Mouse (Mus musculus) gastrocnemius, adult 18-20 months (tissue): Measurements from ENCODE around the gene Comt. TPM values are rescaled to one million over a fixed set of nuclear protein-coding genes. Genes with fewer than 3 reads are reported as not detected.

Source experiments
- DNase-seq: peaks from one replicate; pipeline ENCODE4 v3.0.0; 2021; ENCODE audit warnings: low spot score
- total RNA-seq, 2 experiments: library from RNA; stranded (reverse); gene quantifications; 2 replicates each; pipeline ENCODE4 v1.2.3; 2021

The Comt gene
- total RNA-seq, 2 experiments from 2014 or later, result 37.3 to 41.0 TPM

DNA sequence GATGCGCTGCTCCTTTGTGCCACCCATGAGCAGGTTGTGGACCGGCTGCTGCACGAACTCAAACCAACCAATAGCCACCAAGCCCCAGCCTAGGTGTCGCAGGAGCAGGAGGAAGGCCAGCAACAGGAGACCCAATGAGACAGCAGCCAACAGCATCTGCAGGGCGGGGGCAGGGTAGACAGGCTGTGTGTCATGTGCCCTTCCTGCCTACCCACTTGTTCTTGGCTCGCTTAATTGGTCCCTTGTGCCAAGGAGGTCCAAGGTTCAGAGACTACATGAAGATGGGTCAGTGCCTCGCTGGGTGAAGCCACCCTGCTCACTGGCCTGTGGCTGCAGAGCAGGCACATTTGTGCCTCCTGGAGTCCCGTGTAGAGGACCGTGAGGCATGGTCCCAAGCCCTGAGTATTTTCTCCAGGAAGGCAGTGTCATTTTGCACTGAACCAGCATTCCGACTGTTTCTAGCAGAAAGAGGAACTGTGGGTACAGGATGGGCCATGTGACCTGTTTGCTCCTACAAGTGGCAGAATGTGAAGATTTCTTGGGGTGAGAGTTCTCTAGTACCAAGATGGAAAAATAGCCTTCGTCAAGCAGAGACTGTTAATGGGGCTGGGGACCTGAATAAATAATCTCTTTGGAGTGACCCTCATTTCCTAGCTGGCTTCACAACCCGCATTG is 14.7 kb downstream of the Comt start:
- peak; percentile 80 for DNase-seq

DNA sequence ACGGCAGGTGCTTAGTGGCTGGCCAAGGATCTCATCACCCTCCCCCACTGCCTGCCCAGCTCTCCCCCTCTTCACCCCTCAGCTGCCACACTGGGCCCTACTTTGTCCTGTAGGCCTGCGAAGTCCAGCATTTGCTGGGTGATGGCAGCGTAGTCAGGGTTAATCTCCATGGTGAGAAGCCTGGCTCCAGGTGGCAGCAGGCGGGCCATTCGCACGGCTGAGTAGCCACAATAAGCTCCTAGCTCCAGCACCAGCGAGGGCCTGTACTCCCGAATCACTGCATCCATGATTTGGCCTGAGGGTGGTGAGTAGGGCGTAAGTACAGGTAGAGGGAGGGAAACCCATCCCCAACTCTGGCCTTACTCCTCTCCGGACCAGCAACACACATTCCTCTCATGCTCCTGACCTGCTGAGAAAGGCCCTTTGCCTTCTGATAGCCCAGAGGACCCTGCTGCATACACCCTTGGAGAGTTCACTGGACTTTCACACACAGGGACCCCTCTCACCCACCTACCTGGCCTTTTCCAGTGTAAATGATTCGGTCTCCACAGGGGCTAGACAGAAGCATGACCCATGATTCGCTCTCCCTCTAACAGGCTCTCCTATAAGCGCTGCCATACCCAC is 15.5 kb downstream of the Comt start:
- no peak for DNase-seq

DNA sequence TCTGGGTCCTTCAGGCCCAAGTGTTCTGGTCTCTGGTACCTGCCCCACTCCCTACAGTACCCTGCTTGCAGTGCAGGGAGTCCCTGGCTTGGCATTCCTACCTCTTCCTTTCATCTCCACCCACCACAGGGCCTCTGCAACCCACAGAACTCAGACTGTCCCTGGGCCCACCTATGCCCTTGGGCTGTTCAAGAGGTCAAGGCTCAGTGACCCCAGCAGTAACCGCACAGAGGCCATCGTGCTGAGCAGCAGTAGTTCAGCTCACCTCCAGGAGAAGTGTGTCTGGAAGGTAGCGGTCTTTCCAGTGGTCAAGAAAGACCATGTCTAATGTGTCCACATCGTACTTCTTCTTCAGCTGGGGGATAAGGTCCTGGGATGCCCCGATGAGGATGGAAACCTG is 16.2 kb downstream of the Comt start:
- no peak for DNase-seq

DNA sequence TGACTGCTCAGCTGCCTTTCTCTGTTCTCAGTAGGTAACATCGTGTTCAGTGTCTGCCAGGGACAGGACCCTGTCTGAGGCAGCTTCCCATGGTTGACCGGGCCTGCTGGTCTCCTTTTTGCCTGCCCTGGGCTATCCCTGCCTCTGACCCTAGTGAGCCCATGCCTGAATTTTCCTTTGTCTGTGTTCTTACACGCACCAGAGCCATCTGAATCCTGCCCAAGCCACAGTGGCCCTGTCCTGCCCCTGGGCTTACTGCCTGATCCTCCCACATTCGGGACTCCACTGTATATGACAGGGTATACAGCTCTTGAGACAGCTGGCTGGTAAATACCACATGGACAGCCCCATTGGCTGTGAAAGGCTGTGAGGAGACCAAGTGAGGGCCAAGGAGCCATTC is 16.9 kb downstream of the Comt start:
- DNase-seq, result no peak

DNA sequence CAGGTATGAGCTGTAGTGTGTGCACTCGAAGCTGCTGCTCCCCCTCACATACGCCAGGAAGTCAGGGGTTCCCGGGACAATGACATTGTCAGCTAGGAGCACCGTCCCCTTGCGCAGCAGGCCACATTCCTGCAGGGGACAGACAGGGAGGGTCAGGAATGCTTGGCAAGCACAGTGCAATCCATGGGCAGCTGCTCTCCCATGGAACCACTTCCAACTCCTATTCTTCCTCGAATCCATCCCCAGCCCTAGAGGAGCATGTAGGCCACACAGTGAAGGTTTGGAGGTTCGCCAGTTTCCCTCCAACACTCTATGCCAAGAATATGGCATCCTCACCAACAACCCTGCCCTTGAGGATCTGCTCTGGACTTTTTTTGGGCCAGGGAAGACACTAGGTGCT is 18.7 kb downstream of the Comt start:
- DNase-seq, result no peak

DNA sequence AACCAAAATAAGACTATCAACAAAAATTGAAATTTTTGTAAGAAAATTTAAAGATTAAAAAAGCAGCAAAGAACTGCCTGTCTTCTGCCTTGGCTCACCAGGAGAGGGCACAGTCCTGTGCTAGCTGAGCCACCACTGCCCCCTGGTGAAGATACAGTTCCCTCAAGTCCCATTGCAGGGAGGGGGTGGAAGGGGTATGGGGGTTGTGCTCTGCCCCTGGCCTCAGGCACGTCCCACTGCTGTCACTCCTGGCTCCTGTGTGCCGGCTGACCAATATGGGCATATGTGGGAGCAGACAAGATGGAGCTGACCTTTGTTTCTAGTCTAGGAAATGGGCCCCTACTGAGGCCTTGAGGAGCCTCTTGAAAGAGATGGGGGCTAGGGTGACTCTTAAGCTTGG is 20.4 kb downstream of the Comt start:
- DNase-seq, result peak; percentile 66

DNA sequence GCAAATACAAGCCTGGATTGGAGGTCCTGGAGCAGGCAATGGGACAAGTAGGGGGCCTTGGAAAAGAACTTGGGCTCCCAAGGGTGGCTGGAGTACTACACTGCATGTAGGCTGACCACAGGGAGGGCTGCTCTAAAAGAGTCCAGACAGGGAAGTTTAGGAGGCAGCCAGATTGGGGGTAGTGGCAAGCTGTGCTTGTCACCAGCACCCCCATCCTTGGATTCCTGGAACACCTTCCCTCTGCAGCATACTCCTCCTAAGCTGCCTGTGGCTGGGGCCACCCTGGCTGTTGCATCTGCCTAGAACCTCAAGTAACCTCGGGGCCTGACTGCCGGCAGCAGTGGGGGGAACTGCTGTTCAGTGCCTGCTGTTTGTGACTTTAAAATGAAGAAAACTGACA is 20.8 kb downstream of the Comt start:
- DNase-seq, result no peak

DNA sequence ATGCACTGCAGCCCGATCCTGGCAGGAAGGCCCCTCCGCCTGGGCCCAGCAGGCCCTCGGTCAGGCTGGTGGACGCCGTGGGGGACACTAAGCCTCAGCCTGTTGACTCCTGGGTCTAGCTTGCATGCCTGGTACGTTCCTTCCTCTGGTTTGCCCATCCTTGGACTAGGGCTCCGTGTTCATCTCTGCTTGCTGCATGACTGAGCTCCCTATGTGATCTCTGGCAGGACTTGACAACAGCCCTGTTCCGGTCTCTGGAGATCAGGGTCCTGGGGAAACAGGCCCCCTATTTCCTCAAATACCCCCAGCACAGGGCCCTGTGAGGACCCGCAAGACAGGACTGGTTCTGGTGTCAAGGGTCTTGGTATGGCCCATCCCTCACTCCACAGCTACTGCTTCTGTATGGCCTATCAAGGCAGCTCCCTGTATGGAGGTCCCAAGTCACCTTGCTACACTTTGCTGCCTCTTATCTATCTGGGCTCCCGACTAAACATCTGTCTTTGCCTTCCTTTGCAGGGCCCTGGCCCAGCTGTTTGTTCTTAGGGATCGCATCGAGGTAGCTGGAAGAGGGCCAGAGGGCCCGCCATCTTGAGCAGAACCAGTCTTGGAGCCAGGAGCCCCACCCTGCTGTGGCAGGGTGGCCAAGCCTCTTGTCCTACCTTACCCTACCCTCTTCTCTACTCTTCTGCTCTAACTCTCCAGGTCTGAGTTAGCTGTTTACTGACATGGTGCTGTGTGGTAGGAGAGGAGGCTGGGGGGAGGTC is 21.4 kb downstream of the Comt start:
- DNase-seq, result no peak

DNA sequence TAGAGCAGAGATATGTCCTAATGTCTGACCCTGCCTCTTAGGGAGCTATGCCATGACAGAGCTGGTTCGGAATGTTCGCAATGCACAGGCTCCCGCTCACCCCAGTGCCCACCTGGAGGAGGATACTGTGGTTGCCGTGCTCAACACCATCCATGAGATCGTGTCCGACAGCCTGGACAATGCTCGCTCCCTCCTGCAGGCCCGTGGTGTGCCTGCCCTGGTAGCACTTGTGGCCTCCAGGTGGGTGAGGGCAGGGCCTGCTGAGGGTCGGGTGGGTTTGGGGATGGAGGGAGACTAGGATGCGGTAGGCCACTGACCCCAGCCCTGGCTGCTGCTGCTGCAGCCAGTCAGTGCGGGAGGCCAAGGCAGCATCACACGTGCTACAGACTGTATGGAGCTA is 23.4 kb downstream of the Comt start:
- DNase-seq, result no peak

DNA sequence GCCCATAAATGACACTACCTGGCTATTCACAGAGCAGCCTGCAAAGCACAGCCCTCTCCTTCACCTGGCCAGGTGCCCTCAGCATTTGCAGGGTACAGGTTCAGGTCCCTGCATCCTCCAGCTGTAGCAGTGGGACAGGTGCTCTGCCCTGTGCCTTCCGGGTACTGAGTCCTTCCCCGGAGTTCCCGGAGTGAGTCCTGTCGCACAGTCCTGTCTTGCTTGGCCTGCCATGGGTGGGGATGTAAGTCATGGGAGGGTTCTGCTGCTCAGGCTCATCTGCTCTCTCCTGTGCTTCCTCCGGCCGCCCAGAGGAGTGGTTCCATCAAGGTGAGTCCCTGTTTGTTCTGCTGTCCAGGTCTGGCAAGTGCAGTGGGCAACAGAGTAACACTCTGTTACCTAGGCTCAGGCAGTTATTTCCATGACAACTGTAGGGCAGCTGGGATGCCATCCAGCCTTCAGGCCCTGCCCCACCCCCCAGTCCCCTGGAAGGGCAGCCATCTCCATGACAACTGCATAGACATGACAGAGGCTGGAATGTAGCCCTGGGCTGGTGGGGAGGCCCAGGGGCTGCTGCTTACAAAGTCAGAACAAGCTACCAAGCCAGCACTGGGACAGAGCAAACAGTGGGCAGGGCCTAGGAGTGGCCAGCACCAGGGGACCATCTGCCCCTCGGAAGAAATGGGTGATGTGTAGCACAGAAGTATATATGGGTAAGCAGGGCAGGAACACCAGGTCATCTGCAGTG is 26.0 kb downstream of the Comt start:
- DNase-seq, result no peak

DNA sequence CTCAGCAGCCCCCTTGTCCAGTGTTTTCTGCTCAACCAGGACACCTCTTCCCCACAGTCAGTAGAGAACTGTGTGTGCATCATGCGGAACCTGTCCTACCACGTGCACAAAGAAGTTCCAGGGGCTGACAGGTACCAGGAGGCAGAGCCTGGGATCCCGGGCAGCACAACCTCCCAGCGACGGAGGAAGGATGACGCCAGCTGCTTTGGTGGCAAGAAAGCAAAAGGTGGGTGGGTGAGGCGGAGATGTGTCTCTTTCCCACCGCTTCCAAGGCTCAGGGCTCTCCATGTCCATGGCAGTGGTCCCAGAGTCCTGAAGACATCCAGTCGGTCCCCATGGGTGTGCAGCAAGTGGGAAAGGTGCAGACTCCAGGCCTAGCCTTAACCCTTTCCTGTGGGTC is 26.6 kb downstream of the Comt start:
- DNase-seq, result no peak

DNA sequence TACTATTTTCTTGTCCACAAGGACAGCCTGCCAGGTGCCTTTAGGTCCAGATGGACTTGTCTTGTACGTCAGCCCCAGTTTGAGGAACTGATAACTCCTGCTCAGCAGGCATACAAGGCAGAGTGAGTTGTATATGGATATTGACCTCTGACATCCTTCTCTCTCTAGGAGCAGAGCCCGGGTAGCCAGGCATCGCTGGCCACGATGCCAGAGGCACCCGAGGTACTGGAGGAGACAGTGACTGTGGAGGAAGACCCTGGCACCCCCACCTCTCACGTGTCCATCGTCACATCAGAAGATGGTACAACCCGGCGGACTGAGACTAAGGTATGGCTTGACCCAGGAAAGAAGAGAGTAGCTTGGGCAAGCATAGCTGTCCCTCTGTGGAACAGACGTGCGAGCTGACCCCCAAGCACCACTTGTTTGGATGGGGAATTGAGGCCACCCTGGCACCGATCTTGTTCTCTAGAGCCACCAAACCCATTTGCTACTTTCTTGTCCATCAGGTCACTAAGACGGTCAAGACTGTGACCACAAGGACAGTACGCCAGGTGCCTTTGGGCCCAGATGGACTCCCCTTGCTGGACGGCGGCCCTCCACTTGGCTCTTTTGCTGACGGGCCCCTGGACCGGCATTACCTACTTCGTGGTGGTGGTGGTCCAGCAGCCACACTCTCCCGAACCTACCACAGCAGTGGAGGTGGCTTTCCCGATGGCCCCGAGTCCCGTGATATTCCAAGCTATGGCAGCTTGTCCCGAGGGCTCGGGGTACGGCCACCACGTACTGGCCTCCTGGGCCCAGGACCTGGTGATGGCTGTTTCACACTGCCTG is 29.6 kb downstream of the Comt start:
- no peak for DNase-seq

DNA sequence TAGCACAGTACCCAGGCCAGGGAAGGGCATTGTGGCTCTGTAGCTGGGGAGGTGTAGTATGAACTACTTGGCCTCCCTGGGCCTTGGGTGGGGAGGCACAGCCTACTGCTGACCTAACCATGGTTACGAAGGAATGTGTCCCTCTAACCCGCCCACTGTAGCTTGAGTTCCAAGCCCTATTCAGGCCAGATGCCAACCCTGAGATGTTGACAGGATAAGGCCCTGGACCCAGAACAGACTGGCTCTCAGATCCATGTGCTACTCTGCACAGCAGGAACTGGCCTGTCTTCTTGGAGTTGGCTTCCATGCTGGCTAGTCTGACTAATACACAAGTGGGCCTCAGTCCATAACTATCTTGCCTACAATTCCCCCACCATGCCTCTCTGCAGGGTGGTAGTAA is 30.5 kb downstream of the Comt start:
- peak; percentile 84 for DNase-seq

DNA sequence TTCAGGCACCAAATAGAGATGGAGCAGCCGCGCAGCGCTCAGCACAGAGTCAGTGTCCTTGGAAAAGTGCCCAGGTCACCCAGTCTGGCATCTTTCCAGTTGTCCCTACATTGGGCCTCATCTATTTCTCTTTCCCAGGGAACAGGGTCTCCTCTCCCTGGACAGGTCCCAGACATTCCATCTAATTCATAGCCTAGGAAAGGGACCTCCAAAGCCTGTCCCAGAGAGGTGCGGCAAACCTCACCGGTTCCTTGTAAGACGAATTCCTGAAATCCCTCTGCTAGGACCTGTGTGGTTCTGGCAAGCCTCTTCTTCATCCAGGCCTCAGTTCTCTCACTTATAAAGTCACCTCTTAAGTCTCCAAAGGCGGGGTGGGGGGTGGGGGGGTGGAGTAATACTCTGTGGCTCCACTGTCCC is 31.0 kb downstream of the Comt start:
- DNase-seq, result peak; percentile 63

DNA sequence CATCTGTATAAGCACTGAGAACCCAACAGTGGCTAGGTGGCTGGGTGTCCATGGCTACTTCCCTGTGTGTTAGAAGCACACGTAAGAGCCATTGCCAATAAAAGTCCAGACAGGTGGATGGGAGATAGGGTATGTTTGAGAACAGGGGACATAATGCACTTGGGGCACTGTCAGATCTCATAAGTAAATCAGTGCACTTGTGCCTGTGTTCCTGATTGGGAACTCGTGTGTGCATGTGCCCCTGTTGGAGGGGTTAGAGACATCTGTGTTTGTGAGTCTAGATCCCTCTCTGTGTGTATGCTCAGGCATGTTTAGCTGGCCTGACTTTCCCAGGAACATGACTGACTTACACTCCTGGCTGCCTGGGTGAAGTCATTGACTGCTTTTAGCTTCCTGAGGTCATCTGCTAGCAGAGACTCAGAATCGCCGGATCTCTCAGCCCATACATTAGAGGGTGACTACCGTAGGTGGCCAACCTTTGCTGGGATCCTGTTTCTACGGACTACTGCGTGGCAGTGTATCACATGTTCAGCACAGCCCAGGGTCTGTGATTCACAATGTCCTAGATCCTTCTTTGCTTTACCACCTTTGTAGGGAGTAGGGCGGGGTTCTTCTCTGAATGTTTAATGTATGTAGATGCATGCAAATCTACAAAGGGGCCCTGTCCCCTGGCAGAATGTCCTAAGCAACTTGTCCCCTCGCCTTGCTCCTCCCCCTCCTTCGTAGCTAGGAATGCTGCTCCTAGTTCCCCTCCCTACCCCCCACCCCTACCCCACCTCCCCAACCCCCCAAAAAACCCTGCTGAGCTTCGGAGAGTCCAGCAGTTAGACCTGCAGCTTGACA is 31.7 kb downstream of the Comt start:
- DNase-seq, result peak; percentile 78

DNA sequence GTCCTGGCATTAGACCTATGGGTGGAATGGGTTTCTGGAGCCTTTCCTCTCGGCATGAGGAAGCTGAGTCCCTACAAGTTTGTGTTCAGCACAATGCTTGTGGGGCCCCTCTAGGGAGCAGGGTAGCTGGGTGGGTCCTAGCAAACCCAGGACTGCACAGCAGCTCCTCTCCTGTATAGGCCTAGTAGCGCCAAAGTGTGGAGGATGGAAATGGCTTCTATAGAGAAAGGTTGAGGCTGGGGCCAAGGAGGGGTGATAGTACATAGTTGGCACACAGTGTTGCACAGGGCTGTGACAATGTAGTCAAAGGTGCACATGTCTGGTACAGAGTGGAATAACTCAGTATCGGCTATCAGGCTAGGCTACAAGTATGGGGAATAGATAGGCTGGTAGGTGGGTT is 32.6 kb downstream of the Comt start:
- no peak for DNase-seq

DNA sequence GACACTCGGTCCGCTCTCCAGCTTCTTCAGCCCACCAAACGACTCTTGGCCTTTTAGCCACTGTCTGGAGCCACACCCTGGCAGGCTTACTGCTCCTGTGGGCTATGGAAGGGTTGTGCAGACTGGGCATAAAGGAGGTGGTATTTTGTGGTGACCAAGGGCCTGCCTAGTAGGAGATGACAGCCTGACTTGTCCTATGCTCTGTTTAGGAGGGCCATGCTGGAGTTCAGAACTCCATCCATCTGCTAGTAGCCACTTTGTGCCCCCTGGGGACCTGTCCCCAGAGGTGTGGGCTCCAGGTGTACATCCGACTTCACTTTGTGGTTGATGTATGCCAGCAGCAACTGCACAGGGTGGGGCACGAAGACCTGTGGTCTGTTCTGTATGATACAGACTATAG is 33.1 kb downstream of the Comt start:
- no peak for DNase-seq

DNA sequence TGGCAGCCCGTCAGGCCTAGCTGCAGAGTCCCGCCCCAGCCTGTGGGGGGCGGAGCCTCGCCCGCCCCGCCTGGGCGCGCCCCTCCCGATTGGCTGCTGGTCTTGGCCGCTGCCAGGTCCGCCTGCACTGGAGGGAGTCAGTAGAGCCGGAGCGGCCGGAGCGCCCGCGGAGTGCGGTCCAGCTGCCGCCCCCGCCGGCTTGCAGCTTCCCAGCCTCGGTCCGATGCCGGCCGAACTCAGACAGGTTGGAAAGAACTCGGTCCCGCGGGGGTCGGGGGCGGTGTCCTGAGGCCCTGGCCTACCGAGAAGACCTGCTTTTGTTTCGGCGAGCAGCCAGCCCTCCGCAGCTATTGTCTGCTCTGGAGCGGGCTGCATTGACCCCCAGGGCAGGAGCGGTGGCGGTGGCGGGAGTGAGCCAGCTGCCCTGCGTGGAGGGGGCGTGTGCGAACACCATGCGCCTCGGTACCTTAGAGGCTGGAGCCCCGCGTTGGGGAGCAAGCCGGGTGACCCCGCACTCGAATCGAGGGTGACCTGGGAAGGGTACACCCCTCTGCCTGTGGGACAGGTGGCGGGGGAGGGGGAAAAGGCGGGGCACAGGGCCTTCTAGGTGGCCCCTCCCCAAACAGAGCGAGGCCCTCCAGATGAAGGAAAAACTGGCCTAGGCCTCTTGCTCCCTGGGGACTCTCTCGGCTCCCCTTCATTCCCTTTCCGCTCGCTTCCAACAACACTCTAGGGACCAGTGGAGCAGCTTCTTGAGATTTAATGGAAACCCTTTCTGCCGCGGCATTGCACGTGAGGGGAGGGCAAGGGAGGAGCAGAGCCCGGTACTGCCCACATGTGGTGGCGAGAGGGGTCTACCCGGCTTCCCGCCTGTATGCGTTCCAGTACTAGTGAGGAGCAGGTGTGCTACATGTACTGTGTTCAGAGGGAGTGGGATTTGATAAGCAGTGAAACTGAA is 33.9 kb downstream of the Comt start:
- peak; percentile 87 for DNase-seq

DNA sequence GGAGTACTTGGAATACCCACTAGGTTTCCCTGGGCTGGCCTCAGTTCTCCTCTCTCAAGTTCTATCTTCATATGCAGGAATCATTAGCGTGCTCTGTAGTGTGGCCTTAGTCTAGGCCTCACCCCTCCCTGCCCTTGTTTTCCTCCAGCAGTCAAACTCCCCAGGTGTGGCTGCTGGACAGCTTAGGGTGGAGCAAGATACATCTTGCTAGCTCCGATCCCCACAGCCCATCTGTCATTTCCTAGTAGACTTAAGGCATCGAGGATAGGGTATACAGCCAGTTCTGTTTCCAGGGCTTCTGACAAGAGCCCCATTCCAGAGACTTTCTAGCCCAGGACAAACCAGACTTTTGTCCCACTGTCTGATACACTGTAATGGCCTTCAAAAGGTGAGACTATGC is 34.9 kb downstream of the Comt start:
- DNase-seq, result no peak
